Mouse (Mus musculus) central nervous system, embryonic 18 days (tissue): ENCODE data around the gene Zfp1. TPM values are rescaled to one million over a fixed set of nuclear protein-coding genes. Genes with fewer than 3 reads are reported as not detected.

Experiments used
- polyA plus RNA-seq: library from polyadenylated mRNA; depleted of rRNA; stranded (reverse); fragments of >200 nt; gene quantifications from 2 replicates; pipeline ENCODE4 v1.2.3, GENCODE M21; 2012; rRNA removed

Gene Zfp1
- polyA plus RNA-seq: 28.9 and 29.4 TPM in 2 replicates

GRCm38 (mm10) chr8:111643264-111644141 is at the start of gene Zfp1:
Gene Zfp1, plus strand, starts transcription at chr8:111643401.

GRCm38 (mm10) chr8:111630105-111630521 is 13.1 kb upstream of the Zfp1 start, which contains the start of gene Ldhd:
Gene Ldhd, minus strand, starts transcription at chr8:111630374.

DNA sequence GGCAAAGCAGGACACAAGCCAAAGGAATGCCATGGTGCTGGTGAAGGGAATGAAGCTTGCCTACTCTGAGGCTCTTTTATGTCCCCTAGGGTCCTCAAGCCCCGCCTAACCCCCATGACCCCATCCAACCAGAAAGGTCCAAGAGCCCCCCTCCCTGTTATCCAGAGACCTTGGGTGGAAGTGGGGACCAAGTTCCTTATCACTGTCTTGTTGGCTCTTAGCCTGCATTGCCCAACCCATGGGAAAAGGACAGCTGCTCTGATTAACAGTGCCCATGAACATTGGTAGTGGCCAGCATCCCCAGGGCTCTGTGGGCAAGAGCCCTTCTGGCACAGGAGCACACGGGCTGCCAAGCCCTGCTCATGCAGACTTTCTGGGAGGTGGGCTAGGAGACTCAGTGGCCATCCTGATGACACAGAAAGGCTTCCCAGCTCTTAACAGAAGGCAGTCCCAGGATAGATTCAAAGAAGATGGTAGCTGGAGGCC is 47.8 kb downstream of the Zfp1 start, which contains the start of gene Ctrb1:
Gene Ctrb1, minus strand, starts transcription at position 51 of the 486 bp plus-strand sequence.

Other genes starting within 250 kb of the Zfp1 start
- 0.27 and 0.60 TPM in 2 replicates for gene Fa2h, start 249.6 kb upstream of the Zfp1 start, polyA plus RNA-seq
- 17.9 and 18.6 TPM in 2 replicates for gene Wdr59, start 121.3 kb upstream of the Zfp1 start, polyA plus RNA-seq
- 237 and 250 TPM in 2 replicates for gene Znrf1, start 107.3 kb upstream of the Zfp1 start, polyA plus RNA-seq
- 1.8 and 2.4 TPM in 2 replicates for gene Ldhd, start 13.0 kb upstream of the Zfp1 start, polyA plus RNA-seq
- 0.11 and 0.13 TPM in 2 replicates for gene Ctrb1, start 47.6 kb downstream of the Zfp1 start, polyA plus RNA-seq
- 63.9 and 69.9 TPM in 2 replicates for gene Bcar1, start 100.4 kb downstream of the Zfp1 start, polyA plus RNA-seq
- 109 and 122 TPM in 2 replicates for gene Cfdp1, start 210.9 kb downstream of the Zfp1 start, polyA plus RNA-seq
- gene Tmem170, start 233.3 kb downstream of the Zfp1 start, polyA plus RNA-seq: 3.0 and 3.2 TPM in 2 replicates